Mouse (Mus musculus) brain, embryonic 18.5 days (tissue): ENCODE results near the gene Dusp27.
A peak's percentile ranks its signal among the peaks of the same experiment; 100 is the strongest.

Source experiments
- DNase-seq: peaks from one replicate; pipeline ENCODE4 v3.0.0-alpha.2; 2012; ENCODE audit warnings: low read depth, low spot score

Dusp27 gene

GRCm38 (mm10) chr1:166127719-166128118 lies at the start of gene Dusp27:
TSS of gene Dusp27 (minus strand) at chr1:166127922.
- DNase-seq = no peak

DNA sequence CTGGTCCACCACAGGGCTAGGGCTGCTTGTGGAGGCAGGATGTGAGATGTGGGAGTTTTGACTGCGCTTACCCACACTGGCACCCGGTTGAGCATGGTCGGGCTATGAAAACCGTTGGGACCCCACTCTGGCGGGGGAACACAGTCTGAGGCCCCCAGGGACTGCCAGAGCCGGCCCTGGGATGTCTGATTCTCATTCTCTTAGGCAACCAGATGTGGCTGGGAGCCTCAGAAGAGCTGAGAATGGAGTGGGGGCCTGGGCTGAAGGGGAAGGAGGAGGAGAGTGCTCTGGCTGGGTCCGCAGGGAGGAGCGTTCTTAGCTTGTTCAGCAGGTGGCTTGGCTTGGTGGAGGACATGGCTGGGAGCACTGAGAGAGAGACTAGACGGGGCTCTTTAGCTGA lies 45.9 kb upstream of the Dusp27 start:
- no peak for DNase-seq

- DNase-seq = no peak
These were observed 45.3 kb upstream of the Dusp27 start for GRCm38 (mm10) chr1:166172992-166173391.

DNA sequence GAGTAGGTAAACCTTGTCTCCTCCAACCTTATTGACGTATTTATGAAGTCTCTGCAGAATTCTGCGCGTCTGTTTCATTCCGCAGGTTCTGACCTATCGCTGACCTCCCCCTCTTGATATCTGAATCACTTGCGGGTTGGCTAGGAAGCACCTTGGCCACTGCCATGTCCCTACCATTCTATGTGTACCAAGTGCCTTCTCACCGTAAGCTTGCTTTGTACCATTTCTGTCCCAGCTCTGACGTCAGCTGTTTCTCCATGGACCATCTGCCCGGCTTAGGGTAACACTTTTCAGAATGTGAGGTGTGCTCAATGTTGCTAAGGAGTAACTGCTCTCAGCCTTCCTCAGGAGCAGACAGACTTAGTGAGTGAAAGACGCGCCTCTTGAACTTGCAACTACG lies 43.1 kb upstream of the Dusp27 start:
- no peak for DNase-seq

DNA sequence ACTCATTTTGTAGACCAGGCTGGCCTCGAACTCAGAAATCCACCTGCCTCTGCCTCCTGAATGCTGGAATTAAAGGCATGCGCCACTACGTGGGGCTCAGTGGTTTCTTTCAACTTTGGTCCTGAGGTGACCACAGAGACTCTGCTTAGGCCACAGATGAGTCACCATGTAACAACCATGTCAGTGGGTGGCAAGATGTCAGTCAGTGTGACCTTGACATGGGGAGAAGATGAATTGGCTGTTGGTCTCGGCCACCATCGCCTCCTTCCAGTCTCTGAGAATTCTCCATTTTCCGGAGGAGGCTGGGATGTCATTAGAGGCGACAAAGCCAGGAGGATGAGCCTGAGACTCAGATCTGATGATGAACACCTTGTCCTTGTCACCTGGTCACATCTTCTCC lies 42.0 kb upstream of the Dusp27 start:
- no peak for DNase-seq

DNA sequence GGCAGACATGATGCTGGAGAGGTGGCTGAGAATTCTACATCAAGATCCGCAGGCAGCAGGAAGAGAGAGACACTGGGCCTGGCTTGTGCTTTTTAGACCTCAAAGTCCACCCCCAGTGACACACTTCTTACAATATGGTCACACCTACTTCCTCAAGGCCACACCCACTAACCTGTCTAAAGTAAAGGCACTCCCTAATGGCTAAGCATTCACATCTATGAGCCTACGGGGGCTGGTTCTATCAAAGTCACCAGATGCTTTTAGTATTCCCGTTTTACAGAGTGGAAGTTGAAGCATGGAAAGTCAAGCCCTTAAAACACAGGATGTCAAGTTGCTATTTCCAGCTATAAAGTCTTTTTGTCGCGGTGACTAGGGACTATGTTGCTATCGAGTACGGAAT lies 40.3 kb upstream of the Dusp27 start:
- DNase-seq = no peak

DNA sequence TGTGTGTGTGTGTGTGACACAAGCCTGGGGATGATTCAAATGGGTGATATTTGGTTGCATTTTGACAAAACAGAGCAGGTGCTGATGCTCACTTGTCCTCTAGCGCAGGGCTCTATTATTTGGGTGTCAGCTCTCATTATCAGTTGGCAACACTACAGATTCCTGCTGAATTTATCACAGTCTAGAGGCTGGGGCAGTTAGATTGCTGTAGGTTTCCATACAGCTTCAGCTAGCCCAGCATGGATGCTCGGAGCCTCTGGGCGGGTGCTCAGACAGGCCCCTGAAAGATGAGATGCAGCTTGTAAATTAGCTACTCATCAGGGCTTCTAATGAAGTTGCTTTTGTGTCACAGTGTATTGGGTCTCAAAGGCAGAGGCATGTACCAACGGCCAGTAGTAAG lies 39.7 kb upstream of the Dusp27 start:
- no peak for DNase-seq

- no peak for DNase-seq
These were observed 37.4 kb upstream of the Dusp27 start for GRCm38 (mm10) chr1:166165159-166165558.

GRCm38 (mm10) chr1:166164580-166164979 lies 36.9 kb upstream of the Dusp27 start:
- DNase-seq = no peak

DNA sequence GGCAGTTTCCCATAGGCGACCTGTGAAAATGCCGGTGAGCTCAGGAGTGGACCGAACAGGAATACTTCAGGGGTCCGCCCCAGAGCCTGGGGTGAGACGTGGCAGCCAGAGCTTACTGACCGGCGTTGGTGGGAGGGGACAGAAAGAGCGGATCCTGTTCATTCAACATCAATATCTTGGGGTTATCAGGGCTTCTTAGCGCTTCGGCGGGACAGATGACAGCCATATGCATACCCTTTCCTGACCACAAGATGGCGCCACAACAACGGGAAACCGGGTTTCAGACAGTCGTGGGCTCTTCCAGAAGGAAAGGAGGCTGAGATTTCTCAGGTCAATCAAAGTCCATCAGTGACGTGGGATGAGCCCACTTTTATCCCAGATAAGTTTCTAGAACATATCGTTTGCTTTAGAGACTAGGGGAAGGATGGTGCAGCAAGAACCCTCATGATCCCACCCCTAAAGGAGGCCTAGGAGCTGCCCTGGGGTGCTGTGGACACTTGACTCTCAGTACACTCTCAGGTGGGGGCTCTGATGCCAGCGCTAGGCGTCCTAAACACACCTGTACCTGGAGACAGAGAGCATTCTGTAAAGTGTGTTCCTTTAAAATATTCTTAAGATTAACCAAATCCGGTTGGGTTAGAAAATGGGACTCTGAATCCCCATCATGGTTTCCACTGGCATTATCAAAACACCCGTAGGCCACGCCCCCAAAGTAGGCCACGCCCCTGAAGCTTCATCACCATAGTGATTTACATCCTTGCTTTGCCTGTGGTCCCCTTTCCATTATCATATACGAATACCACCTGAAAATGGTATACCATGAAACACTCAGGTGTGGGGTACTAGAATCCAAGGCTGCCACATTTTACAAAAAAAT lies 33.1 kb upstream of the Dusp27 start:
- DNase-seq = peak; percentile 39

GRCm38 (mm10) chr1:166160111-166160510 lies 32.4 kb upstream of the Dusp27 start:
- DNase-seq = no peak

DNA sequence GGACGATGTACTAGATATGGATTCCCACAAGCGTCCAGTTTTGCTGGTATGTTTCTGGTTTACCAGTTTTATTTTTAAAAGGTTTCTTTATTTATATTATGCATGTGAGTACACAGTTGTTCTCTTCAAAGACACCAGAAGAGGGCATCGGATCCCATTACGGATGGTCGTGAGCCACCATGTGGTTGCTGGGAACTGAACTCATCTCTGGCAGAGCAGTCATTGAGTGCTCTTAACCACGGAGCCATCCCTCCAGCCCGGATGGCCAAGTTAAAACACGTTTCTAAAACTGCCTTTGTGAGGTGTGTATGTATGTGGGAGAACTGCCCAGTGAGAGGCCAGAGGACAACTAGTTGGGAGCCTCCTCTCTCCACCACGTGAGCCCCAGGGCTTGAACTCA lies 30.9 kb upstream of the Dusp27 start:
- no peak for DNase-seq

DNA sequence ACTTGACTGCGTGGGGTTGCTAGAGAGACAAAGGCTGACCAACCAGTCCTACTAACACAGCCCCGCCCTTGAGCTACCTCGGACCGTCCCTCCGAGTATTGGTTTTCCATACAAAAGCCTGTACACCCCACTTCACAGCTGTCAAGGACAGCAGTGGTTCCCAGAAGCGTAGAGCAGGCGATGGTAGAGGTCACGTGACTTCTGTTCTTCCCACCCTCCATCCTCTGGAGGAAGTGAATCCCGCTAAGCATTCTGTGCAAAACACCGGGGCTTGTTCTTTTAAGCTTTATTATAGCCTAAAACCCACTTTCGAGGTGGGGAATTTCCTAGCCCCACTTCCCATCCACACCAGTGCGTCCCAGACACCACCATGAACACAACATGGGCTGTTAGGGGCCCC lies 30.0 kb upstream of the Dusp27 start:
- DNase-seq = no peak

- no peak for DNase-seq
These were observed 27.4 kb upstream of the Dusp27 start for GRCm38 (mm10) chr1:166155113-166155494.

GRCm38 (mm10) chr1:166154162-166155112 lies 26.7 kb upstream of the Dusp27 start:
- peak; percentile 40 for DNase-seq

DNA sequence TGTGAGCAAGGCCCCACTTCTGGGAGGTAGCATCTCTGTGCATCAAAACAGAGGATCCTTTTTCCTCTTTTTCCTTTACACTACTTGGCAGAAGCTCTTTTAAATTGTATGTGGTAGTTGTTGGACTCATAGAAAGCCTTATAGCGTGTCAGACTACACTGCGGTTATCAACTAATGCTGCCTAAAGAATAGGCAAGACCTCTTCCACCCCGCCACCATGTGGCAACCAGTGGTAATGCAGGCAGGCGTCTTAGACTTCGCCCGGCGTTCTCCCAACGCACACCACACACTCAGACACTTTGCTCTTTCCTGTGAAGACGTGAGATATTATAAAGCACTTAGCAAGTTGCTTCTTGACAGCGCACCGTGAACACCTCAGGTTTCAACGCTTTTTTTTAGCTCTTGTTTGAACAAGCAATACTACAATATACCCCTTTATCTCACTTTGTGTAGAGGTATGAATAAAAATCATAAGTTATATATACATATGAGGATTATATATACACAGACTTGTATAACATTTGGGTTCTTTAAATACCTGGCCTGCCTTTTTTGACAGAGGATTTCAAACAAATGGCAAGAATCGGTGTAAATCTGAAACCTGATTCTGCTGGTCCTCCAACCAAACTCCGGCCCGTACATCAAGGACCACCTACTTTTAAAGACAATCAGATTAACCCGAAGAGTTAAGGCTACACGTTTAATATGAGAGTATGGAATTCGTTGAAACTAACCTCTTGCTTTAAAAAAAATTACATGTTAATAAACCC lies 25.8 kb upstream of the Dusp27 start:
- DNase-seq = peak; percentile 58

GRCm38 (mm10) chr1:166152034-166152433 lies 24.3 kb upstream of the Dusp27 start:
- DNase-seq = no peak

DNA sequence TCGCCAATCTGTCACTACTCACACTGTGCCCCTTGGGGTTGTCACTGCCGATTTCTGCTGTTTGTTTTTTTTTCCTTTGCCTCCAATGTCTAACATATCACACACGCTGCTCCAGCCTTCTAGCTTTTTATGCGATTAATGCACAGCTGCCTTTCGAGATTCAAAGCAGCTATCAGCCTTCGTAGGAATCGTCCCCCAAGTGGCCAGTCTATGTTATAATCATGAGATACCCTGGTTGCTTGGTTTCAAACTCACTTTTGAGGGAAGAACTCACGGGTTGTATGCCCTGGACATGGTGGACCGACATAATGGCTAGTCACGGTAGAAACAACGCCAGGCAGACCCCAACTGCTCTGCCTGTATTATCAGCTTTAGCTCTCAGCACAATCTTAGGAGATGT lies 23.6 kb upstream of the Dusp27 start:
- no peak for DNase-seq

- no peak for DNase-seq
These were observed 22.3 kb upstream of the Dusp27 start for GRCm38 (mm10) chr1:166150035-166150434.

- no peak for DNase-seq
These were observed 21.7 kb upstream of the Dusp27 start for GRCm38 (mm10) chr1:166149441-166149840.

DNA sequence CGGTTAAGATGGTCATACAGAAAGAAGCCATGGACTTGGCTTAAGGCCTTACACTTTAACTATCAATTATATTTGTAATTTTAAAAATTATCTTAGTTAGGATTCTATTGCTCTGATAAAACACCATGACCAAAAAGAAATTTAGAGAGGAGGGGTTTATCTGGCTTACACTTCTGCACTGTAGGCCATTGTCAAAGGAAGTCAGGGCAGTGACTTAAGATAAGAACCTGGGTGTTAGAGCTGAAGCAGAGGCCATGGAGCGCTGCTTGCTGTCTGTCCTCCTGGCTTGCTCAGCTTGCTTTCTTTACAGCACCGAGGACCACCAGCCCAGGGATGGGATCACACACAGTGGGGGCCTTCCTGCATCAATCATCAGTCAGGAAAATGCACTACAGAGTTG lies 19.9 kb upstream of the Dusp27 start:
- no peak for DNase-seq

GRCm38 (mm10) chr1:166146626-166147025 lies 18.9 kb upstream of the Dusp27 start:
- DNase-seq = no peak
